Mouse (Mus musculus): ENCODE measurements around the gene Tmem179.

GRCm38 (mm10) chr12:112463209-112463608 is 53.3 kb downstream of the Tmem179 start:
- TF ChIP-seq POLR2A (IDR thresholded peaks at IDR 0.05; ENCODE audit: insufficient read length, low read depth) (no peak), CEBPB (IDR thresholded peaks at IDR 0.05; ENCODE audit: insufficient read depth, poor library complexity, severe bottlenecking) (no peak), E2F4 (IDR thresholded peaks at IDR 0.05; ENCODE audit: insufficient read depth) (no peak), POLR2AphosphoS2 (IDR thresholded peaks at IDR 0.05; ENCODE audit: insufficient read length, low read depth) (no peak), USF1 (IDR thresholded peaks at IDR 0.05; ENCODE audit: low read depth) (no peak), TCF12 (IDR thresholded peaks at IDR 0.05; ENCODE audit: insufficient read depth, poor library complexity, severe bottlenecking) (no peak), MYOG (IDR thresholded peaks at IDR 0.05; ENCODE audit: control insufficient read depth in 1 of 3, insufficient read depth in 1 of 3, insufficient read length in 2 of 3, low read depth in 2 of 3) (no peak), MAX (IDR thresholded peaks at IDR 0.05; ENCODE audit: low read depth) (no peak), SRF (IDR thresholded peaks at IDR 0.05; ENCODE audit: control insufficient read depth, insufficient read length, low read depth) (no peak), MYOD1 (IDR thresholded peaks at IDR 0.05; ENCODE audit: control insufficient read depth in 1 of 3, insufficient read length in 2 of 3, low read depth in 2 of 3) (no peak), REST (IDR thresholded peaks at IDR 0.05; ENCODE audit: insufficient read depth, insufficient read length) (no peak)

Measured in myocyte (in vitro differentiated cells).